14 mouse cellular contexts compared by ENCODE assay signal in the genomic region with DNA sequence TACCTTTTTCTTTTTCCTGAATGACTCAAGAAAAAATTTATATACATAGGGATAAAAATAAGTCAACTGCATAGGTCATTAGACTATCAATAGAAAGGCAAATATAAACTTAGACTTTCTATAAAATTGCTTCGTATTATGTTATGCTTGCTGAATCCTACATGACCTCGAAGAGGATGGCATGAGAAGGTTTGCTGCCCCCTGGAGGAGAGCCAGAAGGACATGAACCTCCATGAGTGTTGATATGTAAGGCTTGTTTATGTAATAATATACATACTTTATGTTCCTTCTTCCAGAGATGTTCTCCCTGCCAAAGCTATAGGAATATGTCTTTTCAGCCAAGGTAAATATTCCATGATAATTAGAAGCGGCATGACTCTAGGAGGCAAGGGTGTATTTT.
A peak's percentile ranks its signal among the peaks of the same experiment; 100 is the strongest.
DNase-seq lines count a peak whose midpoint lies in the region; ATAC-seq lines count a peak whose summit lies in the region.
"Had no signal": no experiment of that assay in that cellular context is flagged by ENCODE, and none has a peak within 500 bp of the region (broad histone marks: within the 10 kb centered on the region; RNA-seq: fewer than 3 reads in every experiment).

No protein-coding gene starts in this region.

- no peak overlapping the region for H3K4me2 ChIP-seq in heart, embryonic 12.5 days
- H3K4me2 ChIP-seq in limb, embryonic 11.5 days (ENCODE audit: low read depth, severe bottlenecking), result no peak overlapping the region
- H3K4me2 ChIP-seq: limb, embryonic 13.5 days; midbrain, embryonic 12.5 days; neural tube, embryonic 12.5 days had no signal

- H3K9me3 ChIP-seq in heart, embryonic 12.5 days (replicated peaks), result no peaks in the 10 kb centered on the region
- H3K9me3 ChIP-seq in limb, embryonic 11.5 days (ENCODE audit: control insufficient read depth, low read length), result no peaks in the 10 kb centered on the region
- H3K9me3 ChIP-seq in limb, embryonic 10.5 days (replicated peaks), result no peaks in the 10 kb centered on the region
- H3K9me3 ChIP-seq: limb, embryonic 13.5 days; midbrain, embryonic 12.5 days; neural tube, embryonic 12.5 days had no signal

- no peak overlapping the region for H3K27ac ChIP-seq in heart, embryonic 12.5 days (ENCODE audit: poor library complexity, severe bottlenecking)
- H3K27ac ChIP-seq in limb, embryonic 11.5 days (replicated peaks; ENCODE audit: low read depth, low read length), result no peak overlapping the region
- H3K27ac ChIP-seq in limb, embryonic 10.5 days, result no peak overlapping the region
- H3K27ac ChIP-seq: limb, embryonic 13.5 days; midbrain, embryonic 12.5 days; neural tube, embryonic 12.5 days had no signal

- H3K27me3 ChIP-seq in heart, embryonic 12.5 days (replicated peaks), result no peaks in the 10 kb centered on the region
- H3K27me3 ChIP-seq in limb, embryonic 11.5 days (ENCODE audit: control insufficient read depth, insufficient read depth, low read length), result no peaks in the 10 kb centered on the region
- H3K27me3 ChIP-seq in limb, embryonic 10.5 days (ENCODE audit: low read depth, poor library complexity, severe bottlenecking), result no peaks in the 10 kb centered on the region
- H3K27me3 ChIP-seq: limb, embryonic 13.5 days; midbrain, embryonic 12.5 days; neural tube, embryonic 12.5 days had no signal

- H3K4me3 ChIP-seq in heart, embryonic 12.5 days, result no peak overlapping the region
- H3K4me3 ChIP-seq in limb, embryonic 11.5 days (ENCODE audit: low read depth, low read length), result no peak overlapping the region
- no peak overlapping the region for H3K4me3 ChIP-seq in limb, embryonic 10.5 days
- H3K4me3 ChIP-seq: erythroblast, embryonic 14.5 days; limb, embryonic 13.5 days; midbrain, embryonic 12.5 days; neural tube, embryonic 12.5 days had no signal

- ATAC-seq in heart, embryonic 12.5 days (ENCODE audit: insufficient number of reproducible peaks, low FRiP score), result no peak
- no peak for ATAC-seq in limb, embryonic 11.5 days (ENCODE audit: insufficient number of reproducible peaks, low FRiP score, low TSS enrichment, low read depth)
- ATAC-seq: lung, postnatal 0 days had no signal

- no peak overlapping the region for H3K9ac ChIP-seq in heart, embryonic 12.5 days
- no peak overlapping the region for H3K9ac ChIP-seq in limb, embryonic 11.5 days (ENCODE audit: low read length)
- H3K9ac ChIP-seq: limb, embryonic 13.5 days; midbrain, embryonic 12.5 days; neural tube, embryonic 12.5 days had no signal

- peak; percentile 7 for DNase-seq in heart, postnatal 4 days
- DNase-seq in limb, embryonic 11.5 days (ENCODE audit: low spot score), result peak; percentile 27
- DNase-seq in limb, embryonic 10.5 days (ENCODE audit: low spot score), result no peak
- peak; percentile 16 for DNase-seq in R1 (ENCODE audit: low read depth, low spot score)
- DNase-seq in kidney, postnatal 25 days, result peak; percentile 38 to 39
- no peak for DNase-seq in frontal cortex, postnatal 25 days (ENCODE audit: low spot score in 2 of 2)
- DNase-seq in left cerebral cortex, adult 8-10 months (ENCODE audit: low spot score in 2 of 2), result no peak
- DNase-seq: cerebellum, adult 9-10 months had no signal

- WGBS in heart, embryonic 12.5 days, result 72% methylated on average over 3 of the region's 3 CpGs
- WGBS in limb, embryonic 11.5 days, result 84% methylated on average over 3 of the region's 3 CpGs
- WGBS in limb, embryonic 10.5 days, result 81% methylated on average over 3 of the region's 3 CpGs

- H3K36me3 ChIP-seq in heart, embryonic 12.5 days, result no peaks in the 10 kb centered on the region
- H3K36me3 ChIP-seq in limb, embryonic 11.5 days (ENCODE audit: control insufficient read depth, insufficient read depth, low read length), result no peaks in the 10 kb centered on the region
- no peaks in the 10 kb centered on the region for H3K36me3 ChIP-seq in limb, embryonic 10.5 days
- H3K36me3 ChIP-seq: limb, embryonic 13.5 days; midbrain, embryonic 12.5 days; neural tube, embryonic 12.5 days had no signal

- no peaks in the 10 kb centered on the region for H3K4me1 ChIP-seq in heart, embryonic 12.5 days (replicated peaks)
- no peaks in the 10 kb centered on the region for H3K4me1 ChIP-seq in limb, embryonic 11.5 days (ENCODE audit: control insufficient read depth, insufficient read depth, low read length)
- H3K4me1 ChIP-seq in limb, embryonic 10.5 days, result no peaks in the 10 kb centered on the region
- H3K4me1 ChIP-seq: limb, embryonic 13.5 days; neural tube, embryonic 12.5 days had no signal

Comparison
In these comparisons a context has a peak if more than half of its experiments do, and no peak if none do; other contexts are left out.
1. DNase-seq: peak in heart, postnatal 4 days (single experiment), limb, embryonic 11.5 days (single experiment), R1 (single experiment) and kidney, postnatal 25 days (2 of 2); none in limb, embryonic 10.5 days (single experiment), frontal cortex, postnatal 25 days (0 of 2) and left cerebral cortex, adult 8-10 months (0 of 2).